Mouse (Mus musculus): ENCODE data around the gene Grk1. TPM values are rescaled to one million over a fixed set of nuclear protein-coding genes. Genes with fewer than 3 reads are reported as not detected.

The Grk1 gene
- total RNA-seq, 2 experiments from 2014 or later = 0.07 TPM; not detected in 1

Other genes with a start within 250 kb of the Grk1 start
- gene Lamp1, start 245.9 kb upstream of the Grk1 start, total RNA-seq (2021) = 100 to 1,000 TPM; 283 to 309 TPM
- 10 to 100 TPM; 10.3 to 10.8 TPM for gene Grtp1, start 204.5 kb upstream of the Grk1 start, total RNA-seq (2021)
- 1 to 10 TPM; 2.2 to 3.1 TPM for gene Adprhl1, start 150.9 kb upstream of the Grk1 start, total RNA-seq (2021)
- 10 to 100 TPM; 27.6 to 29.7 TPM for gene Dcun1d2, start 117.0 kb upstream of the Grk1 start, total RNA-seq (2021)
- gene Tmco3, start 116.9 kb upstream of the Grk1 start, total RNA-seq (2021) = 10 to 100 TPM; 43.8 to 45.6 TPM
- 10 to 100 TPM; 70.9 to 75.2 TPM for gene Tfdp1, start 66.3 kb upstream of the Grk1 start, total RNA-seq (2021)
- gene Atp4b, start 8.3 kb upstream of the Grk1 start, total RNA-seq (2021) = not detected
- gene Tmem255b, start 30.1 kb downstream of the Grk1 start, total RNA-seq (2021) = 10 to 100 TPM in 1 of 2 experiments, 1 to 10 TPM in 1; 9.3 to 11.1 TPM
- 100 to 1,000 TPM; 105 to 116 TPM for gene Gas6, start 89.4 kb downstream of the Grk1 start, total RNA-seq (2021)
- gene 1700029H14Rik, start 157.4 kb downstream of the Grk1 start, total RNA-seq (2021) = not detected

Measured in layer of hippocampus, postnatal 10 days (tissue).